Mouse (Mus musculus) lung, adult 2 months (tissue): ENCODE results near the gene Igfbp5. TPM values are rescaled to one million over a fixed set of nuclear protein-coding genes. Genes with fewer than 3 reads are reported as not detected.

ENCODE experiments used
- DNase-seq: peaks from one replicate; pipeline ENCODE4 v3.0.0; 2022
- H3K4me1 ChIP-seq: fragments of 200-500 bp; 2 replicates; pipeline ENCODE4 v1.6.1; 2011; ENCODE audit warnings: low read length; ENCODE audit not compliant: control insufficient read depth, insufficient read depth
- H3K4me3 ChIP-seq: fragments of 200-500 bp; replicated peaks from 2 replicates; pipeline ENCODE3; 2011; ENCODE audit warnings: low read depth, mild to moderate bottlenecking, control low read depth, low read length; ENCODE audit errors: extremely low read depth
- CTCF ChIP-seq: fragments of 200-500 bp; IDR thresholded peaks from 2 replicates; pipeline ENCODE4 v1.5.1; 2011; ENCODE audit warnings: mild to moderate bottlenecking, low read length, control low read depth; ENCODE audit not compliant: insufficient read depth
- POLR2A ChIP-seq: fragments of 200-500 bp; IDR thresholded peaks from 2 replicates; pipeline ENCODE4 v1.6.1; 2011; ENCODE audit warnings: low read depth, mild to moderate bottlenecking, control low read depth, low read length, borderline replicate concordance; ENCODE audit errors: extremely low read depth
- WGBS: fragments of 180-500 bp; shearing (Covaris S2); methylation state at CpG from one replicate; pipeline ENCODE4 v1.1.7; 2018; 5-methylcytosine and 5-hydroxymethylcytosine counted together
- polyA plus RNA-seq: library from polyadenylated mRNA; depleted of rRNA; stranded (reverse); fragments of >200 nt; gene quantifications from 2 replicates; pipeline ENCODE4 v1.2.3, GENCODE M21; 2012; rRNA removed

Gene Igfbp5
- polyA plus RNA-seq, result 91.2 and 118 TPM in 2 replicates

DNA sequence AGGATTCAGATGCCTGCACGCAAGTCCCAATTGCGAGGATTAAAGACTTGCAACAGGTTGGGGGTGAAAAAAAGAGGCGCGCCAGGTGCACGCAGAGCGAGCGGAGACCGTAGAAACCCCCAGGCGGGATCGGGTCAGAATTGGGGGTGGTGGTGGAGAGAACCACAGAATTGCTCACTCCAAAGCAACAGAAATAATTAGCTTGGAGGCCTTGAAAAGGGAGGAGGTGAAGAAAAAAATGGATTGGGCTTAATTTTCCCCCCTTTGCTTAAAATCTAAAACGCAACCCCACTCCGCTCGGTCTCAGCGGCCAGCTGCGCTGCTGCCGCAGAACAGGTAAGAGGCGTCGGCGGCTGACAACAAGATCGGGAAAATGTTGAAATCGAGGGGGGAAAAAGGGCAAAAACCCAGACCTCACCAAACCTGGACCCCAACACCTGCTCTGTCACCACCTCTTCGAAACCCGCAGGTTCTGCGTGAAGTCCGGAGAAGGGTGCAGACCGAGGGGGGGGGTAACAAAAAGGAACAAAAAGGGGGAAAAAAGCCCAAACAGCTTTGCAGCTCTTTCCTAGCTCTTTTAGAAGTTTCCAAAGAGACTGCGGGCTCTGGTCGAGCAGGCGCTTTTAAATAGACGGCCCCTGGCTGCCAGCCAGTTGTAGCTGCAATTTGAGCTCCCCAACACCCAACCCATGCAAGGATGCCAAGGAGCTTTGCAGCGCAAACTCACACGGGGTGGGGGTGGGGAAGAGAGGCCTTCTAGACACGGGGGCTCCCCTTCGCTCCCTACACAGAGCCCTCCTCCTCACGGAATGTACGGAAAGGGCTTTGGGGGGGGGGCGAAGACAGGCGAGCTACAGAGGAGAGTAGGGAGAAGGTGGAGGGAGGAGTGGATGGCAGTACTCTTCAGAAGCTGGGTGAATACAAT is at the start of gene Igfbp5:
Gene Igfbp5, minus strand, starts transcription at position 598 of the 925 bp plus-strand sequence.
- H3K4me1 ChIP-seq, result peaks cover 9% of the 10 kb centered on the region
- TF ChIP-seq POLR2A, result no peak
- no peak for TF ChIP-seq CTCF
- WGBS, result 2% methylated on average over 38 of the region's 38 CpGs

DNA sequence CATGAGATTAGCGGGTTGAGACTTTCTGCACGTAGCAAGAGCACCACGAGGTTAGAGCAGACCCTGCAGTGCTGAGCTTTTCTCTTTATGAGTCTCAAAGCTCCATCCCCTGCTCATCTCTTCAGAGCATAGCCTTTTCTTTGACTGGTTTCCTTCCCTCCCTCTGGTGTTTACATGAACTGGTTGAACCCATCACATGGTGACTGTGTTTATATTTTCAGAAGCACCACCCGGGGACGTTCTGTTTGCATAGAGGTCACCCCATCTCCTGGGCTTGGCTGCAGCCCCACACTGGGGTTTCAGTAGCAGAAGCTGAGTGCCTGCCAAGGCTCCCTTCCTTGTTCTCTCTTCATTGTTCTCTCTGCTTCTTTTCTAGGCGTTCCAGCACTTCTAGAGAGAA is 40.1 kb upstream of the Igfbp5 start:
- Histone ChIP-seq H3K4me1 (0 out of 2 replicates have a peak, but pooled peaks cover 4% of the 10 kb centered on the region), H3K4me3 (no peak overlapping the region)
- no peak for DNase-seq
- TF ChIP-seq POLR2A (no peak), CTCF (no peak)
- 27% methylated on average over 6 of the region's 6 CpGs for WGBS

More for the DNA sequence above, at the start of gene Igfbp5:
- peak; percentile 52 for DNase-seq
- H3K4me3 ChIP-seq, result peak within 1 kb of the TSS; percentile 55

- TF ChIP-seq CTCF (no peak), POLR2A (no peak)
- 74% methylated on average over 5 of the region's 5 CpGs for WGBS
- H3K4me3 ChIP-seq, result no peak overlapping the region
- H3K4me1 ChIP-seq, result 0 out of 2 replicates have a peak, but pooled peaks cover 4% of the 10 kb centered on the region
- DNase-seq, result peak; percentile 73
Observed at GRCm38 (mm10) chr1:72913073-72913472, 38.4 kb upstream of the Igfbp5 start.

- H3K4me3 ChIP-seq, result no peak overlapping the region
- H3K4me1 ChIP-seq, result no peaks in the 10 kb centered on the region
- no peak for TF ChIP-seq POLR2A
- TF ChIP-seq CTCF, result no peak
- 81% methylated on average over 2 of the region's 2 CpGs for WGBS
- DNase-seq, result no peak
Observed at GRCm38 (mm10) chr1:72895821-72896220, 21.1 kb upstream of the Igfbp5 start.

- 23% methylated on average over 1 of the region's 1 CpGs for WGBS
- DNase-seq, result no peak
- Histone ChIP-seq H3K4me1 (peaks cover 2% of the 10 kb centered on the region; the same call in 1 of the 2 replicates), H3K4me3 (no peak overlapping the region)
- TF ChIP-seq POLR2A (no peak), CTCF (no peak)
Observed at GRCm38 (mm10) chr1:72887910-72888309, 13.2 kb upstream of the Igfbp5 start.

GRCm38 (mm10) chr1:72885819-72886169 is 11.1 kb upstream of the Igfbp5 start:
- Histone ChIP-seq H3K4me3 (no peak overlapping the region), H3K4me1 (peaks cover 2% of the 10 kb centered on the region; the same call in 1 of the 2 replicates)
- TF ChIP-seq CTCF (no peak), POLR2A (no peak)
- no peak for DNase-seq
- WGBS, result 64% methylated on average over 7 of the region's 7 CpGs

- 74% methylated on average over 11 of the region's 11 CpGs for WGBS
- Histone ChIP-seq H3K4me1 (peaks cover 2% of the 10 kb centered on the region; the same call in 1 of the 2 replicates), H3K4me3 (no peak overlapping the region)
- DNase-seq, result no peak
- TF ChIP-seq CTCF (no peak), POLR2A (no peak)
Observed at GRCm38 (mm10) chr1:72885111-72885818, 10.6 kb upstream of the Igfbp5 start.

- peaks cover 3% of the 10 kb centered on the region; the same call in 1 of the 2 replicates for H3K4me1 ChIP-seq
- no peak overlapping the region for H3K4me3 ChIP-seq
- WGBS, result 59% methylated on average over 4 of the region's 4 CpGs
- peak; percentile 26; the same call in 1 of the 2 replicates for TF ChIP-seq CTCF
- TF ChIP-seq POLR2A, result no peak
- DNase-seq, result no peak
Observed at GRCm38 (mm10) chr1:72879319-72879634, 4.6 kb upstream of the Igfbp5 start.

GRCm38 (mm10) chr1:72878473-72879318 is 4.0 kb upstream of the Igfbp5 start:
- TF ChIP-seq CTCF (no peak), POLR2A (no peak)
- Histone ChIP-seq H3K4me3 (no peak overlapping the region), H3K4me1 (peaks cover 7% of the 10 kb centered on the region; the same call in 1 of the 2 replicates)
- WGBS, result 47% methylated on average over 25 of the region's 25 CpGs
- DNase-seq, result no peak
